Mouse (Mus musculus) heart, adult 2 months (tissue): ENCODE measurements around the gene Dok5.

Source experiments
- CTCF ChIP-seq: fragments of 200-600 bp; IDR thresholded peaks from 2 replicates; pipeline ENCODE4 v1.8.1; 2022; ENCODE audit warnings: antibody characterized with exemption, mild to moderate bottlenecking, moderate library complexity
- EP300 ChIP-seq: fragments of 200-500 bp; IDR thresholded peaks from 2 replicates; pipeline ENCODE4 v1.6.1; 2011; ENCODE audit warnings: low read depth, low read length, control low read depth; ENCODE audit not compliant: insufficient read depth
- POLR2A ChIP-seq: fragments of 200-500 bp; IDR thresholded peaks from 2 replicates; pipeline ENCODE4 v1.6.1; 2011; ENCODE audit warnings: mild to moderate bottlenecking, low read depth, low read length, control low read depth; ENCODE audit not compliant: insufficient read depth

DNA sequence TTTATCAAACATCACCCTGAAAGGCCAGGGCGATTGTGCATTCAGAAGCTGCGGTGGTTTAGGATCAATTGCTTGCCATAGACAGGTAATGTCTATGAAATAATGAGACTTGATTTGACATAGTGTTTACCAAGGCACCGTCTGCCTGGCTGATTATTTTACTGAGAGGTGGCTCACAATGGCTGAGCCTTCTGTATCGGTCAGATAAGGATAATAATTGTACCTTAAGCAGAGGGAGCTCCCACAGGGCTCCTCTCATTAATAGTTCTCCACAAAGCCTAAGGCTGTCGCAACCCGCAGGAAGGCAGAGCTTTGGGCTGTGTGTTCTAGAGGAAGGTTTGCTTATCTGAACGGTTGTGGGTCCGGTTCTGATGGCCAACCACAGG, 41.3 kb downstream of the Dok5 start:
- TF ChIP-seq CTCF: no peak
- no peak for TF ChIP-seq POLR2A
- TF ChIP-seq EP300: no peak
